Mouse (Mus musculus) brain, adult 2 months (tissue): ENCODE measurements around the gene Oosp1.

Source experiments
- DNase-seq: peaks from one replicate; pipeline ENCODE4 v3.0.0; 2011; ENCODE audit warnings: low read depth, low spot score

The Oosp1 gene

GRCm38 (mm10) chr19:11617983-11618382 lies 73.0 kb downstream of the Oosp1 start:
- no peak for DNase-seq
